Mouse (Mus musculus) fibroblast of lung, adult 2 months (primary cell): ENCODE results near the gene Cldn1.

Source experiments
- DNase-seq: peaks from one replicate; pipeline ENCODE4 v3.0.0-alpha.2; 2011; ENCODE audit warnings: low read depth

Gene Cldn1

DNA sequence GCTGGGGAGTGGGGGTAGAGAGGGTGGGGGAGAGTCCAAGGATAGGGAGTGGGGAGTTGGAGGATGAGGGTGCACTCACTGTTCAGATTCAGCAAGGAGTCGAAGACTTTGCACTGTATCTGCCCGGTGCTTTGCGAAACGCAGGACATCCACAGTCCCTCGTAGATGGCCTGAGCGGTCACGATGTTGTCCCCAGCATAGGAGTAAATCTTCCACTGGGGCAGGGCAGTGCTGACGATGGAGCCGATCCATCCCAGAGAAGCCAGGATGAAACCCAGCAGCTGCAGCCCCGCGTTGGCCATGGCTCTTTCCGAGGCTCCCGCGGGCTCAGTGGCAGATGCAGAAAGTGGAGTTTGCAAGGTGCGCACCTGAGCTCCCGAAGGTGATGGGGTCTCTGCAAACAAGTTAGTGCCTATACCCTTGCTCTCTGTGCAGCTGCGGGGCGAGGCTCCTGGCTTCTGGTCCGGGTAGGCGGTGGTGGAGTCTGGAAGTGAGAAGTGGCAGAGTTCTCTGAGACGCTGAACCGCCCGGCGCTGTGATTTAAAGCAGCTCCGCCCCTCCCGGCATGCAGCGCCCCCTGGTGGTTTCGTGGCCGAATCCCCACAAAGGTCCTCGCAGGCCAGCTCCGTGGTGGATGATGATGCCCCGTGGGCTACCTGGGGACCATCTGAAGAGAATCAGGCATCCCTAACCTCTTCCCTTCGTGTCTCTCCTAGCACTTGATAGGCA lies at the start of gene Cldn1:
Gene Cldn1, minus strand, starts transcription at position 517 of the 729 bp plus-strand sequence.
- DNase-seq = peak; percentile 22

- DNase-seq = no peak
Measured at GRCm38 (mm10) chr16:26418616-26419015, 47.0 kb upstream of the Cldn1 start.

DNA sequence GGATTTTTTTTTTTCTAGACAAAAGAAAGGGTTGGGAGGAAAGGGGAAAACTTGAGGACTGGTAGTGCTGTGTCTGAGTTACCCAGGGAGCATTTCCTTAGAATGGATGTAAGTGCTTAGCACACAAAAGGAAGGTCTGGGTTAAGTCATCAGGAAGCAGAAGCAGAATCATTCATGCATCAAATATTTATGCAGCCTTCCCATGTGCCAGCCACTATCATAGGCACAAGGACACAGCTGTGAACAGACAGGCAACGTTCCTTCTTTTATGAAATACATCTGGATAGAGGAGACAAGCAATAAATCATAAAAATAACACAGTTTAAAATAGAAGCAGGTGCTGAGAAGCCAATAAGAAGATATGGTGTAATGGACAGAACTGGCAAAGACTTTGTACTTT lies 32.4 kb upstream of the Cldn1 start:
- DNase-seq = no peak

DNA sequence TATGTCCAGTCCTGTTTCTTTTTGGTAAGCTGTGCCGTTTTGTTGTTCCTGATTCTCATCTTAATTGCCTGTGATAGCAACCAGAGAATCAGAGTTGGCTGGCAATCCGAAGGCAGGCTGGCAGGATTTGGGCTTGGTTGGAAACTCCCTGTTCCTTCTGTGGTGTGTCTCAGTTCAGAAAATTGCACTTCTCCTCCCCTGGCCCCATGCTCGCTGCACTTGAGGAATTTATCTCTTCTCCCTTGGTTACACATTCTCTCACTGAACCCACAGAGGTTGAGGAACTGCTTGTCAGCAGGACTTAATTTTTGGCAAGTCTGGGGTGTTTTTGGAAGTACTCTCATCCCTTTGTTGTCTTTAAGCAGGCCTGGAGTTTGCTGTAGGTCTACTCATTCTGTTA lies 29.3 kb upstream of the Cldn1 start:
- DNase-seq = peak; percentile 55

DNA sequence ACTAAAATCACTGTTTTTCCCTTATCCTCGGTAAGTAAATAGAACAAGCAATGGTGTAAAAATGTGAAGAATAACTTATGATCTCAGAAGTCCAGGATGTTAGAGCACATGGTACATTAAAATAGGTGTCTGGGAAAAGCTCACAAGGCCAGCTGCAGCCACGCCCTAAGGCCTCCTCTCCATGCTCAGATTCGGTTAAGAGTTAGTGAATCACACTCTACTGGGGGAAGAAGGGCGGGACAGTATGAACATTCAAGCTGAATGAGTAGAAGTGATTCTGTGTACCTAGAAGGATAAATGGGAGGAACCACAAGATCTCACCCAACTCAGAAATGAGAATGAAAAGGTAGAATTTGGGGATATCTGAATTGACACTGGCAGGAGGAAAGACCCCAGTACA lies 28.9 kb upstream of the Cldn1 start:
- DNase-seq = peak; percentile 42

DNA sequence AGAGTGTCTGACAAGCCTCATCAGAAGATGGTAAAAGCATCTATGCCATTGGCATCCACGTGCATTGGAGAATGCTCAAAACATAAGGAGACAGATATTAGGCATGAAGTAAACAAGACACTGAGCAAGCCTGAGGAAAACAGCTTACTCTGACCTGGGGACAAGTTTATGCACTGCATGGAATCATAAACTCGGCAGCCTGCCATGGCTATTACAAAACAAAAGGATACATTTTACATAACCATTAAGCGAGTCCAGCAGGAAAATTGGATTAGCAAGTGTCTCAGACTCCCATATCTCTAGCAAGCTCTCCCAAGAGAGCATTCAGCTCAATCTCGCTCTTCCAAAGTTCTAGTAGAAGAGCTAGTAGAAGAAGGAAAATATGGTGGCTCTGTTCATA lies 19.3 kb upstream of the Cldn1 start:
- DNase-seq = no peak

- DNase-seq = no peak
Measured at GRCm38 (mm10) chr16:26386159-26386558, 14.5 kb upstream of the Cldn1 start.

DNA sequence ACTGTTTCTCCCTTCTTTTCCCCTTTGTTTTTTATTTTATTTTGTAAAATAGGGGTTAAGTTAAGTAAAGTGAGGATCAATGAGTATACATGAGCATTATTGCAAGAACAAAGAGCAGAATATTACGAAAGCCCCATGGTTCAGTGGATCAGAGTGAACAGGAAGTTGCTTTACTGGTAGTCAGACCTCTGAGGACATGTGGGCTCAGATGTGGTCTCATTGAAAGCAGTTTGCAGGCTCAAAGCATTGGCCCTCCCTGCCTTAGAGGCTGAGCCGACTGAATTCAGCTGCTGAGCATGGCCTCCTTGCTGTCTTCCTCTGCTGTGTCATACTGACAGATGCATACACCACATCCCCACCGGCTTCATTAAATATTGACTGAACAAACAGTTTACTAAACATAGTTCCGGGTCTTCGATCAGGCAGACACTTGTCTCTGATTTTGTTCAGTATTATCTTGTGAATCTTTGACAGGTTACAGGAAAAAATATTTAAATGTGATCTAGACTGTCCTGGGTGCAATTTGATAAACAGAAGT lies 12.5 kb upstream of the Cldn1 start:
- DNase-seq = no peak

DNA sequence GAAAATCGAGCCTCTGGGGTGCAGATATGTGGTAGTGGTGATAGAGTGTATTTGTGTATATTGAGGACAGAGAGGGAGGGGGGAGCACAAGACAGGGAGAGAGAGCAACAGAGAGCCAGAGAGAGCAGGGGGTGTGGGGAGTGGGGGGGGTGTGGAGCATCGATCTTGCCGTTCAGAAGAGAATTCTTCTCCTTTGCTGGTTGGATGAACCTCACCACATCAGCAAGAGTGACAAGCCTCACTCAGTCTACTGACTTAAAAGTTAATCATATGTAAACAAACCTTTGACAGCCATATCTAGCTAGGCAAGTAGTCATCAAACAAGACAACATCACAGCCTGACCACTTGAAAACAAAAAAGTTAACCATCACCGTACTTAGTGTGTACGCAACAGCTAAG lies 5.5 kb upstream of the Cldn1 start:
- no peak for DNase-seq

DNA sequence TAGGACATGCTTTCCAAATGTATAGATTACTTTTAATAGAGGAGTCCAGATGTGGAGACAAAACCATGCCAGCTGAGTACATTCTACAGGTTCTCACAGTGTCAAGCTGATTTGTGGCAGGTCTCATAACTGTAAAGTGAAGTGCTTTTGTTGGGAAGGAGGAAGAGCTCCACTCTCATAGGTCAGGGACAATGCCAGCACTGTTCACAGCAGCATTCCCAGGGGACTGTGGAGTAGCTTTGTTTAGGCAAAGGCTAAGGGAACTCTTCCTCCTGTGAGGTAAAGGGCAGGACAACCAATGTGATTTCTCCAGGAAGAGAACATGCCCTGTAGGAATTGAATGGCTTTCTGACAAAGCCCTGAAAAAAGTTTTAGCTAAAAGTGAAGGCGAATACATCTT lies 1.5 kb downstream of the Cldn1 start:
- no peak for DNase-seq

DNA sequence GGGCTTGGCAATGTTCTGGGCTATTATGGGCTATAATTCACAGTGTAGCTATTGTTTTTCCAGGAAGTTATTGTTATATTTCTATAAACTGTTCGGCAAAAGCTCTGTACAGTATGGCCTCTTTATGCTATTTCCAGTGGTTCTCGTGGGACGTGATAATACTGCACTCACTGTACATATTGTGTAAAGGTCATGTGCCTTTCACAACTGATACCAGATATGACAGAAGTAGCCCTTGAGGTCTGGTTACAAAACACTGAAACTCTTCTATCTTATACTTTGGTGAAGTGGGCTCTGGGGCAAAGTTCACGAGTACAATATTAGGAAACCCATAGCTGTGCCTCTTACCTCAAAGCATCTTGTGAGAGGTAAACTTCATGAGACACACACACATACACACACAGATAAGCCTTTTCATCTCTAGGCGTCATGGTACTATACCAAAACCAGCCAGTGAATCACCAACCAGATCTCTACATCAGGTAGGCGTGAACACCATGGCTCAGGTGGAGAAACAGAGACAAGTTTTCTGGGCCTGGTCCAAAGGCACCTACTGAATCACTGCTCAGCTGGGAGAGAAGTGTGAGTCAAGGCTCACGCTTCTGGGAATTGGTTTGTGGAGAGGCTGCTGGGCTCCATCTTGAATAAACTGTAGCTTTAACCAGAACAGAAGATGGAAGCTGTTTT lies 2.5 kb downstream of the Cldn1 start:
- DNase-seq = no peak

GRCm38 (mm10) chr16:26368121-26368520 lies 3.5 kb downstream of the Cldn1 start:
- DNase-seq = no peak

DNA sequence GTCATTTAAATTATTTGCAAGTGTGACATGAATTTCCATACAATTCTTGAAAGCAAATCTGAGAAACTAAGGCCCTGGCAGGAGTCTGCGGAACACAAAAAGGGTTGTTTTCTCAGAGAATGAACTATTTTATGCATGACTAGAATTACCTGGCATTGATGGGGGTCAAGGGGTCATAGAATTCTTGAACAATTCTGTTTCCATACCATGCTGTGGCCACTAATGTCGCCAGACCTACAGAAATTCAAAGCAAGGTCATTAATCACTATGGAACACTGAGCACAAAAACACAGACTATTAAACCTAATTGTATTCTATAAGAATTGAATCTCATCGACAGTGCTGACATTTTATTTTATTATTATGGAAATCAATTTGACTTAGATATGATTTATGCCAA lies 10.9 kb downstream of the Cldn1 start:
- no peak for DNase-seq

DNA sequence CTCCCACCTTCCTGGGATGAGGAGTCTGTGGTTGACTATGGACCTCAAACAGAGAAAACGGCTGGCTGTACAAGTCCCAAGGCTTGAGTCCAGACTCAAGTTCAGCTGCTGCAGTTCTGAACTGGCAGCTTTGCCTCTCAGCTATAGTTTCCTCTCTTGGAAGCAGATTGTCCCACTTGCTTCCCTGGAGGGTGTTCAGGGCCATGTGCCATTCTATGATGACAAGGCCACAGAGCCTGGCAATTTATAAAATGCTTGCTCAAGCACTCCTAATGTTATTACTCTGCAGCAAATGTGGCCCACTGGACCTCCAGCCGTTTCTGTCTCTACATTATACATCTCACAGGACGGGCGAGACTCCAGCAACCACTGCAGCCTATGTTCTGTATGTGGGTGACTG lies 12.0 kb downstream of the Cldn1 start:
- no peak for DNase-seq

DNA sequence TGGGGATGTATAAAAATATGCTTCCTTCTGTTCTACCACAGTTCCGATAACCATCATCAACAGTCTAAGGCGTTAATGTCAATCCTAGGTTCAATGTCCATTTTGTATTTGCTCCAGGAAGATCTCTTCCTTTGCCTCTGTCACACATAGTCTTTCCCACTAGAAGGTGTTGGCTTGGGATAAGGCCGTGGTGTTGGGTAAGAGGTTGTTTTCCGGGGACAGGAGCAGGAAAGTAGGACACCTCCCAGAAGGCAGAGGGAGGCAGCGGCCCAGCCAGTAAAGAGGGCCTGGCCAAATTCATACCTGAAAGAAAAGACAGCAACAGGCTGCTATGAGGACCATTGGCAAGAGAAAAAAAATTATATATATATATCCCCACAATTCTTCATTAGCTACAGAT lies 12.7 kb downstream of the Cldn1 start:
- no peak for DNase-seq

GRCm38 (mm10) chr16:26357863-26358780 lies 13.5 kb downstream of the Cldn1 start:
- DNase-seq = no peak

DNA sequence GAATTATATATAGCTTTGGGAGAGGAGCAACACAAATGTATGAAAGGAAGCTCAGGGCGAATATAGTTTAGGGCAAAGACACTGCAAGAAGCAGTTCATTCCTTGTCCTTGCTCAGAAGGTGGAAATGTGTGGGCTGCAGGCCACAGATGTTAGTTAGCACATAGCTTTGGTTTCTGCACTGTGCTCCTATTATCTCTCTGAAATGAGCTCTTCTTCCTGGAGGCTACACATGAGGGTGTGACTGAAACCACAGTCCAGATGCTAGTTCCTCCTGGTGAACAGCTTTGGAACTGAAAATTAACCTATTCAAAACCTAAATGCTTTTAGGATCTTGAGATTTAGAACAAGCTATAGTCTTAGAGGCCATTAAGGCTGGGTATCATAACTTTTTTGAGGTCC lies 16.1 kb downstream of the Cldn1 start:
- DNase-seq = no peak

DNA sequence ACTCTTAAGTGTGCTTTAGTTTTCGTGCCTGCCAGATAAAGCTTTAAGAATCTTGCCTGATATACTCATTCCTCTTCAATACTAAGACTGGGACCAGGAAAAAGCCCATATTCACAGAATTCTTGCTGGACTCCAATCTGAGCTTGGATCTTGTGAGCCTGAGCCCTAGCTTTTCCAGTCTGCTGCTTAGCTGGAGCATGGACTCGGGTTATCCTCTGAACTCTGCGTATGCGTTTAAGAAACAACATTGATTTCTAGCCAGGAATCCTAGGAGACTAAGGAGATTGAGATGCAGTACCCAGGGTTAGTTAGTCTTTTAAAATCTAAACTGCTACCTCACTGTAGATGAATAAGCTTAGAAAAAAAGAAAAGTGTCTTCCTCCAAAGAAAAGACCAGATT lies 20.9 kb downstream of the Cldn1 start:
- DNase-seq = no peak

DNA sequence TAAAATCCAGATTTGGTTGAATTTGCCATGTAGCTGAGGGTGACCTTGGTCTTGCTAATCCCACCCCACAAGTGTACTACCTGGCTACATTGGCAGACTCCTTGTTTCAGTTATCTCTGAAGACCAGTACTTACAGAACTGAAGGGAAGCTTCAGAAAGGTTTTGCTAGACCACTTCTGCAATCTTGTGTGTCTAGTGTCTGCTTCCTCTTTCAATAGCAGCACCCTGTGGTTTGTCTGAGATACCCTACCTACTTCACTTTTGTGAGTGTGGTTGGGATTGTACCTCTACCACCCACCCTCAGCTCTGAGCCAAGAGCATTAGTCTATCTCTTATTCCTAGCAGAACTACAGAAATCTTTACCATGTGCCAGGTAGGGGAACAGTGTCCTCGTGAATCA lies 22.8 kb downstream of the Cldn1 start:
- DNase-seq = no peak

DNA sequence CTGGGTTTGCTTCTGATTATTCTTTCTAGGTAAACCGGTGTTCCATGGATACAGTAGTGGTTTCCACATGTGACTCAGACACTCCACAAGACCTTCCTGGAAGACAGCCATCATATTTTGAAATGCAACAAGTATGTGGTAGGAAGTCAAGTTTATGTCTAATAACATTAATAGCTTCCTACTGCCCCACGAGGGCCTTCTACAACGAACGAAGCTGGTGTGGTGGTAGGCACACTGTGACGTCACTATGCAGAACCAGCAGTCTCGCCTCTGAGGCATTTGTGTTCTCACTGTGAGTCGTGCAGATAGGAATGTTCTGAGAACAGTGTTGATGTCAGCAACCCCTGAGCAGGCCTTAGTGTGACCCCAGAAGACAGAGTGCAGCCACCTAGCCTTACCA lies 55.4 kb downstream of the Cldn1 start:
- DNase-seq = peak; percentile 44

DNA sequence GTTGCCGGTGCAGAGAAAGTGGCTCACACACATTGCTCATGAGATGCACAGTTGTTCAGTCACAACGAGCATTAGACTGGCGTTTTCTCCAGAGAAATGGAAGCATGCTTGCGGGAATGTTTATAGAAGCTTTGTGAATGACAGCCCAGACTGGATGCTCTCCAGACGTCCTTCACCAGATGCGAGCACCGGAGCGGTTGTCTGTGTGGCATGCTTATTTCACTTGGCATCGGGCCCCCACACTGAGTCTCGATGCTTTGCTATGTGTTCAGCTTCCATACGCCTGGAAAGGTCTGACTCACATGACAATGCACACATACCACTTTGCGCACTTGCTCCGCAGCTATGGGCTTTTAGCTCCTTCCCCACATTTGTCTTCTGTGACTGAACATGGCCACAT lies 56.8 kb downstream of the Cldn1 start:
- DNase-seq = no peak

- DNase-seq = no peak
Measured at GRCm38 (mm10) chr16:26309402-26309801, 62.2 kb downstream of the Cldn1 start.
